Mouse (Mus musculus) lung, postnatal 0 days (tissue): ENCODE measurements around the gene Dab2ip. TPM values are rescaled to one million over a fixed set of nuclear protein-coding genes. Genes with fewer than 3 reads are reported as not detected.

Experiments used
- ATAC-seq: fragments of 200-750 bp; cut with Nextera tagmentation; 2 replicates; pipeline ENCODE4 v1.8.0; 2017; ENCODE audit warnings: moderate library complexity
- DNase-seq: peaks from one replicate; pipeline ENCODE4 v3.0.0-alpha.2; 2016; ENCODE audit warnings: low spot score
- H3K27ac ChIP-seq: fragments of 300-500 bp; sonication (generic); 2 replicates; pipeline ENCODE4 v1.5.1; 2014; ENCODE audit warnings: antibody characterized with exemption, mild to moderate bottlenecking, low read length, mixed read lengths
- H3K27me3 ChIP-seq: fragments of 300-500 bp; sonication (generic); replicated peaks from 2 replicates; pipeline ENCODE4 v1.6.1; 2014; ENCODE audit warnings: low read length, mixed read lengths; ENCODE audit not compliant: insufficient read depth
- H3K36me3 ChIP-seq: fragments of 300-500 bp; sonication (generic); 2 replicates; pipeline ENCODE4 v1.6.1; 2014; ENCODE audit warnings: low read length, mixed read lengths; ENCODE audit not compliant: insufficient read depth
- H3K4me1 ChIP-seq: fragments of 300-500 bp; sonication (generic); 2 replicates; pipeline ENCODE4 v1.6.1; 2014; ENCODE audit warnings: antibody characterized with exemption, low read depth, low read length, mixed read lengths; ENCODE audit not compliant: insufficient read depth
- H3K4me2 ChIP-seq: fragments of 300-500 bp; sonication (generic); replicated peaks from 2 replicates; pipeline ENCODE4 v1.6.1; 2014; ENCODE audit warnings: low read depth, mild to moderate bottlenecking, low read length, moderate library complexity, mixed read lengths
- H3K4me3 ChIP-seq: fragments of 300-500 bp; sonication (generic); 2 replicates; pipeline ENCODE4 v1.5.1; 2014; ENCODE audit warnings: low read depth, low read length
- H3K9ac ChIP-seq: fragments of 300-500 bp; sonication (generic); replicated peaks from 2 replicates; pipeline ENCODE4 v1.6.1; 2014; ENCODE audit warnings: low read depth, mild to moderate bottlenecking
- H3K9me3 ChIP-seq: fragments of 300-500 bp; sonication (generic); 2 replicates; pipeline ENCODE4 v1.6.1; 2016; ENCODE audit warnings: low read length, mixed read lengths
- CTCF ChIP-seq: IDR thresholded peaks from 2 replicates; pipeline ENCODE4 v1.5.1; 2016; ENCODE audit warnings: antibody characterized with exemption, mild to moderate bottlenecking
- EP300 ChIP-seq: IDR thresholded peaks from 2 replicates; pipeline ENCODE4 v1.6.1; 2016; ENCODE audit warnings: antibody characterized with exemption, mild to moderate bottlenecking, control low read depth
- WGBS: fragments of 180-500 bp; shearing (Covaris S2); extraction: QIAGEN DNeasy Blood & Tissue Kit; methylation state at CpG from one replicate; pipeline ENCODE4 v1.1.7; 2014; 5-methylcytosine and 5-hydroxymethylcytosine counted together
- polyA plus RNA-seq: library from polyadenylated mRNA; unstranded; fragments of >200 nt; fragmentation: Nextera tagmentation; extraction: Ambion mirVana; gene quantifications from 2 replicates; pipeline ENCODE4 v1.2.1, GENCODE M21; 2015

Dab2ip gene
- polyA plus RNA-seq, 1 experiment from 2014 or later = 75.8 TPM

GRCm38 (mm10) chr2:35621225-35621519, 63.1 kb downstream of the Dab2ip start:
- Histone ChIP-seq H3K36me3 (no peaks in the 10 kb centered on the region), H3K4me3 (no peak overlapping the region), H3K4me1 (peaks cover 39% of the 10 kb centered on the region; the same call in 1 of the 2 replicates), H3K27ac (no peak overlapping the region), H3K9ac (no peak overlapping the region), H3K4me2 (no peak overlapping the region), H3K27me3 (no peaks in the 10 kb centered on the region), H3K9me3 (no peaks in the 10 kb centered on the region)
- no peak for DNase-seq
- WGBS = 69% methylated on average over 2 of the region's 2 CpGs
- TF ChIP-seq CTCF (no peak), EP300 (no peak)
- ATAC-seq = no peak

DNA sequence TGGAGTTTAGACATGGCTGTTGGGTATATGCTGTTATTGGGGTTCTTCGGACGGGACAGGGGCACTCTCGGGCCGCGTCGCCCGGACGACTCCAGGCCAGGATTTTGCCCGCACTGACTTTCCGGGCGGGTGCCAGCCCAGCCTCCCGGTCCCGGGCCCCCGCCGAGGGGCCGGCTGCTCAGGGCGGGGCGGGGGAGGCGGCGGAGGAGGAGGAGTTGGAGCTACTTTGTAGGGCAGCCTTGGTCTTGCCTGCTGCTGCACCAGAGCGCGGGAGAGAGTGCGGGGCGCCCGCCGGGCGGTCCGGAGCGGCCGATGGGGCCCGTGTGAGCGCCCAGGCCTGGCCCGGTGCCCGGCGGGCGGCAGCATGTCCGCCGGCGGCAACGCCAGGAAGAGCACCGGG, 63.7 kb downstream of the Dab2ip start:
- no peaks in the 10 kb centered on the region for H3K36me3 ChIP-seq
- H3K27me3 ChIP-seq = no peaks in the 10 kb centered on the region
- DNase-seq (peak; percentile 67), ATAC-seq (peak; percentile 84)
- H3K4me1 ChIP-seq = peaks cover 46% of the 10 kb centered on the region; the same call in 1 of the 2 replicates
- H3K4me2 ChIP-seq = peak overlapping the region; percentile 92
- peak overlapping the region; percentile 20; the same call in 1 of the 2 replicates for H3K27ac ChIP-seq
- H3K9me3 ChIP-seq = no peaks in the 10 kb centered on the region
- H3K4me3 ChIP-seq = peak overlapping the region; percentile 51
- H3K9ac ChIP-seq = peak overlapping the region; percentile 52; the same call in 1 of the 2 replicates
- no peak for TF ChIP-seq EP300
- TF ChIP-seq CTCF = no peak
- WGBS = under 1% methylated on average over 33 of the region's 41 CpGs

DNA sequence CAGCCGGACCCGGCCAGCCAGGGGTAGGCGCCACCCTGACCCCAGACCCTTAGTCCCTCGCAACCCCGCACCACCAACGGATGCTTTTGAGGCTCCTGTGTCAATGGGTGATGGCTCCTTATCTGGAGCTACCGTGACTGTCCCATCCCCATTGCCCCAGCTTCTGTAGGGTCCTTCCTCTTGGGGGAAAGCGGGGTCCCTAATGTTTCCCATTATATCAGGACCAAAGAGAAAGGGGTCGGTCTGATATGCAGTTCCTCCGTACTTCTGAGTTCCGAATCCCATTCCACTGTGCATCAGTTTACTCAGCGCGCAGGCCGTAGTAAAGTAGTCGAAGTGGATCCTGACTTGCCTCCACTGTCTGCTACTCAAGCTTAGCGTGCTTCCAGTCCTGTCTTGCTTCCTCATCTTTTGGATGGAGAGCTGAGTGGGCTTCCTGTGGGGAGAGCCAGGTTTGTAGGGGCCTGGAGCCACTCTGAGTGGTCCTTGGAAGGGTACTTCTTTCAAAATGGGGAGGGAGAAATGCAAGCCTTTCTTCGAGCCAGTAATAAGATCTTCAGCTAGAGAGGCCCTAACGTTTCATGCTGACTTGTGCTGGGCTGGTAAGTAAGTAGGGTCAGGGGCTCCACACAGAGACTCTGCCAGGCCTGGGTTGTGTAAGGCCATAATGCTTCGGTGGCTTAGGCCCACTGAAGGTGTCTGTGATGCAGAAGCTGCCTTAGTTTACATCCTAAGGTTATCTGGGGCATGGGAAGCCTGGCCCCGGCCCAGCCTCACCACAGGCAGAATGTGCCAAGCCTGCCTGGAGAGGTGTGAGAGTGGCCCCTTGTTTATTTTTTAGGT, 64.4 kb downstream of the Dab2ip start:
- Histone ChIP-seq H3K4me1 (peaks cover 52% of the 10 kb centered on the region; the same call in 1 of the 2 replicates), H3K27ac (0 out of 2 replicates have a peak overlapping the region, but pooled peaks have one; percentile 20), H3K9me3 (no peaks in the 10 kb centered on the region), H3K27me3 (no peaks in the 10 kb centered on the region), H3K36me3 (no peaks in the 10 kb centered on the region), H3K4me2 (peak overlapping the region; percentile 92), H3K9ac (peak overlapping the region; percentile 52; the same call in 1 of the 2 replicates), H3K4me3 (peak overlapping the region; percentile 51)
- no peak for TF ChIP-seq CTCF
- TF ChIP-seq EP300 = no peak
- DNase-seq = no peak
- ATAC-seq = no peak
- WGBS = 5% methylated on average over 20 of the region's 20 CpGs

DNA sequence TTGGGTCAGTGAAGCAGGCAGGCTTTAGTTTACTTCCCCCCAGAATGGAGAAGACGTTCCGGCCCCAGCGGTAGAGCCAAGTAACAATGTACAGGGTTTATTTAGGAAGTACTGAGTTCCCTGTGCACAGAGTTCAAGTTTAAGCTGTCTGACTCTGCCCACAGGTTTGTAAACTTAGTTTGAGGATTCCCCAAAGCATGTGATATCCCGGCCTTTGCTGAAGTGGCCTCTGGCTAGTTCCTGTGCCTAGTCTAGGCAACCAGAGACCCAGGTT, 65.0 kb downstream of the Dab2ip start:
- Histone ChIP-seq H3K4me1 (peaks cover 56% of the 10 kb centered on the region; the same call in 1 of the 2 replicates), H3K9ac (no peak overlapping the region), H3K27ac (no peak overlapping the region), H3K9me3 (no peaks in the 10 kb centered on the region), H3K4me3 (no peak overlapping the region), H3K4me2 (peak overlapping the region; percentile 92), H3K27me3 (no peaks in the 10 kb centered on the region), H3K36me3 (no peaks in the 10 kb centered on the region)
- no peak for TF ChIP-seq CTCF
- TF ChIP-seq EP300 = no peak
- no peak for ATAC-seq
- no peak for DNase-seq
- 16% methylated on average over 4 of the region's 4 CpGs for whole genome bisulfite sequencing

DNA sequence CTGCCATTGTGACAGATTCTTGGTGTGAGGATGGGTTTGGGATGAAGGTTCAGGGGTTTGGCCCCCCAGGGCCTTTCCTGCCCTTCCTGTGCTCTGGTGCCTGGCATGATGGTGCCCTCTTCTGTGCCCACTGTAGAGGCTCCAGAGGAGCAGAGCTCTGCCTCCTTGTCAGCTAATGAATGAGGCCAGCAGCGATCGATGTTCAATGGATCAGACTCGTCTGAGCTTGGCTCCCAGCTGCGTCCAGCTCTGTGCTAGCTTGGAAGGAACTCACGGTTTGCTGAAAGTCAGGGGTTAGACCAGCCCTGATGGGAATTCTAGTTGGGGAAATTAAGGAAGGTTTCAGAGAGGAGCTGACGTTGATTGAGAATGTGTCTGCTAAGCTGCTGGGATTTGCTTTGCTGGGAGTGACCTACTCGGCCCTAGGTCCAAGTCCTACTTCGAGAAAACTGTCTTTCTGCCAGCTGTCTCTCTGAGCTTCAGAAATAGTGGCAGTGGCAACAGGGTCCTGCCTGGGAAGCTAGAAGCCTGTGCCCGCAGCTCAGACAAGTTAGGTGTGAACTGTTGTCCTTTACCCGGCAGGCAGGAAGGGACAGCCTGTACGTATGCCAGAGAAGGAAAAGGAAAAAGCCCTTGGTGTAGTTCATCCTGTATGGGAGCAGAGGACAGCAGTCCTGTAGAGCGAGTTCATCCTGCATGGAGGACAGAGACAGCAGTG, 65.5 kb downstream of the Dab2ip start:
- TF ChIP-seq EP300 (no peak), CTCF (no peak)
- H3K4me1 ChIP-seq = peaks cover 56% of the 10 kb centered on the region; the same call in 1 of the 2 replicates
- no peak overlapping the region for H3K27ac ChIP-seq

DNA sequence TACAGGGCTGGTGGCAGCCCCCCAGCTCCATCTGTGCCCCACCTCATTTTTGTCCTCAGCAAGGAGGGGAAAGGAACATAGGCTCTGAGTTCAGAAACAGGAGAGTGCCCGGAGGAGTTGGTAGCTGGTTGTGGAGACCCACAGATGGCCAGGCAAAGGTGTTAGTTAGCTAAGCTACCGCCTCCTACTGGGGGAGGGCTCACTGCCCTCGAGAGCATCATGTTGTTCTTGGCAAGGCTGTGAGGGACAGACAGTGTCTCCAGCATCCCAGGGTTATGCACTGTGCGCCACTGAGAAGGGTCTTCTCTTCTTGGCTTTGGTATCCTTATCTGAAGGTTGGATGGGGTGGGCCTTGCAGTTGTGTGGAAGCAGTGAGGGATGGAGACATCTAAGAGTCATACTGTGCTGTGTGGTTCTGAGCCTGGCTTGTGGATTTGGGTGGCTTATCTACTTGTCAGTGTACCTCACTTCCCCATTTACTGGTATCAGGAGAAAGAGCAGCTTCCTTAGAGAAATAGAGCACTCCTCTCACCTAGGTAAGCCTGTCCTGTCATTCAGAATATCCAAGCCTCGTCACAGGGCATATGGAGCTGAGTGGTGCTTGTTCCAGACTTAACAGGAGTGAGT, 66.4 kb downstream of the Dab2ip start:
- Histone ChIP-seq H3K4me2 (no peak overlapping the region), H3K4me3 (no peak overlapping the region), H3K4me1 (peaks cover 56% of the 10 kb centered on the region; the same call in 1 of the 2 replicates), H3K27me3 (no peaks in the 10 kb centered on the region), H3K27ac (no peak overlapping the region), H3K36me3 (no peaks in the 10 kb centered on the region), H3K9ac (no peak overlapping the region), H3K9me3 (no peaks in the 10 kb centered on the region)
- TF ChIP-seq CTCF = peak; percentile 21
- TF ChIP-seq EP300 = no peak
- 59% methylated on average over 5 of the region's 5 CpGs for WGBS
- DNase-seq (no peak), ATAC-seq (no peak)

More for the DNA sequence above, 65.5 kb downstream of the Dab2ip start:
- no peak overlapping the region for H3K4me3 ChIP-seq
- H3K9ac ChIP-seq = no peak overlapping the region
- ATAC-seq (no peak), DNase-seq (no peak)
- peak overlapping the region; percentile 92 for H3K4me2 ChIP-seq
- 40% methylated on average over 12 of the region's 12 CpGs for WGBS
- no peaks in the 10 kb centered on the region for H3K27me3 ChIP-seq
- no peaks in the 10 kb centered on the region for H3K9me3 ChIP-seq
- no peaks in the 10 kb centered on the region for H3K36me3 ChIP-seq
